Mouse (Mus musculus) spleen, postnatal 4 days (tissue): ENCODE measurements around the gene Ip6k3.

Source experiments
- DNase-seq, 2 experiments: peaks; one replicate each; pipeline ENCODE4 v3.0.0; 2022; ENCODE audit warnings: low spot score in 2 of 2

Ip6k3 gene

DNA sequence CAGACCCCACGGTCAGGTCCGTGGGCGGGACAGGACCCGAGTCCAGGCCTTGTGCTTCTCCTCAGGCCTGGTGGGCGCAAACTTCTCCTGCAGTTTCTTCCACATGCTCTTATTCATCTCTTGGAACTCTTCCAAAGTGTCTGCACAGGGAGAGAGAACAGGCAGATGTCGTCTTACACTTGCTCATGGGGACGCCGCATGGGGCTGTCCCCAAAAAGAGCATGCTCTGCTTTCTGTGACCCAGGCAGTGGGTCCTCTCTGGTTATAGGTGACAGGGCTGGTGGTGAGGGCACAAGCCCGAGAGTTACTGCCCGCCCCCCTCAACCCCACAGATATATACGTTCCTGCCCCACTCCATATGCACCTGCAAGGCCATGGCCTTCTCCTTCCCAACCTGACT is 44.9 kb downstream of the Ip6k3 start:
- no peak for DNase-seq

DNA sequence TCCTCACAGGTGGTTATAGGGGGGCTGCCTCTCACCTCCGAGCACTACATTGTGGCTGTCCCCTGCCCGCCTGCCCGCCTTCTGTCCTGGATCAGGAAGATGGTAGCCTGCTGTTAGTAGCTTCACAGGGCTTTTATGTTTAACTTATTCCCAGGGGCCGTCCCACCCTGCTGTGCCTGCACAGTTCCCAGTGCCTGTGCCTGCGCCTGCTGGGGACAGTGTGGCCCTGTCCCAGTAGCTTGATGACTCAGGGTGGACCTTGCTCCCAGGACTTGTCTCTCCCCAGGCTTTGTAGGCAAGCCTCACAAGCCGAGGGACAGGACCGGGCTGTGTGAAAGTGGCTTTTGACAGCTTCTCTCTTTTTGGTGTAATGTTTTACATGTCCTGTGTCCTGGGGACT is 45.8 kb downstream of the Ip6k3 start:
- DNase-seq, result no peak

DNA sequence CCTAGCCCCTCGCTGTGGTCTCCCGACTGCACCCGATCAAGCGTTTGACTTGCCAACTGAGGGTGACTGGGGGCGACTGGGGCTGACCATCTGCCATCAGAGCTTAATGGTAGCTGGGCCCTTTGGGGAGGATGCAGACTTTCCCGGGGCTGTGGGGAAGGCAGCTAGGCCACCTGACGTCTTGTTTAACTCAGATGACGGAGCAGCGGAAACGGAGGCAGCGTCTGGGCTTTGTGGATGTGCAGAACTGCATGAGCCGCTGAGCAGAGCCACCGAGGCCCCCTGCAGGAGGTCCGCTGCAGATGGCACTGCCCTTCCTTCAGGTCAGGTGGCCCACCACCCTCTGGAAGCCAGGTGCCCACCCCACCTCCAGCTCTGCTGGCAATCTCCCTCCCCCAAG is 46.3 kb downstream of the Ip6k3 start:
- DNase-seq, result no peak

DNA sequence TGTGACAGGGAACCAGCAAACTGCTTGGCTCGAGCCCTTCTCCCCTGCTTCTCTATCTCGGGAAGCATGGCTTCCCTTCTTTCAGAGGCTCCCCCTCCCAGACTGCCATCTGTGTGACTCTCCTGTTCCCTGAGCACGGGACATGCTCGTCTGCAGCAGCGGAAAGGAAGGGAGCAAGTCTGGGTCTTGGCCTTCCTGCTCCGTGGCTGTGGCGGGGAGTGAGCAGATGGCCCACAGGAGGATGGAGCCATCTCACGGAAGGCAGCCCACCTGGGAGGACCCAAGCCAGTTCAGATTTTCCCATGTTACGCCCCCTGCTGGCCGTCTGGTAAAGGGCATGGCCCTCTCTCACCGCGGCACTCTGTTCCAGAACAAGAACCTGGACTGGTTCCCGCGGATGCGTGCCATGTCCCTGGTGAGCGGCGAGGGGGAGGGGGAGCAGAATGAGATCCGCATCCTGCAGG is 47.0 kb downstream of the Ip6k3 start:
- DNase-seq, result peak; percentile 31 to 77

DNA sequence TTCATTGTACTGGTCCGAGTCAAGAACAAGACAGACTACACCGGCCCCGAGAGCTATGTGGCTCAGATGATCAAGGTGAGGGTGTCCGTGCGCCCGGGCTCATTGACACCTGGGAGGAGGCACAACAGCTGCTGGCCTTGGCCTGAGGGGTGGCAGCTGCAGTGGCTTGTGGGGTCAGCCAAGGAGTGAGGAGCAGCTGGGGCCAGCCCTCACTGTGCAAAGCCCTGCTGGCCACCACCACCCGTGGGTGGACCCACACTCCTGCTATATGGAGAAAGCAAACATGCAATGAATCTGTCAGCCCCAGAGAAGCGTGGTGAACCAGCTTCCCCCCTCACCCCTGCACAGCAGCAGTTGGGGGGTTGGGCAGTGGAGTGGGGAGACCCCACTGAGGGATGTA is 47.6 kb downstream of the Ip6k3 start:
- no peak for DNase-seq

DNA sequence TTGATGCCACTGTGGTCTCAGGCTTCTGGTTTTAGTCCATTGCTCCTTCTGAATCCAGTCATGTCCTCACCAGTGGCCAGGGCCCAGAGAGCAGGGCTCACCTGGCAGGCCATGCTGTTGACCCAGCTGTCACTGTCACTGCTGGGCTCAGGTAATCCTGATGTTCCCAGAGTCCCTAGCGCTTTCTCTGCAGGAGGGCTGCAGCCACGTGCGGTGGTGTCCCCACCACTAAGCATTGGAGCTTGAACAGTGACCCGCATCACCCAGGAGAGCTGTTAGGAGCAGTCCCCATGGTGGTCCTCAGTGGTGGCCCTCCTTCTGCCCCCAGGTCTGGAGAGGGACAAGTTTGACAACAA is 48.1 kb downstream of the Ip6k3 start:
- DNase-seq, result no peak

DNA sequence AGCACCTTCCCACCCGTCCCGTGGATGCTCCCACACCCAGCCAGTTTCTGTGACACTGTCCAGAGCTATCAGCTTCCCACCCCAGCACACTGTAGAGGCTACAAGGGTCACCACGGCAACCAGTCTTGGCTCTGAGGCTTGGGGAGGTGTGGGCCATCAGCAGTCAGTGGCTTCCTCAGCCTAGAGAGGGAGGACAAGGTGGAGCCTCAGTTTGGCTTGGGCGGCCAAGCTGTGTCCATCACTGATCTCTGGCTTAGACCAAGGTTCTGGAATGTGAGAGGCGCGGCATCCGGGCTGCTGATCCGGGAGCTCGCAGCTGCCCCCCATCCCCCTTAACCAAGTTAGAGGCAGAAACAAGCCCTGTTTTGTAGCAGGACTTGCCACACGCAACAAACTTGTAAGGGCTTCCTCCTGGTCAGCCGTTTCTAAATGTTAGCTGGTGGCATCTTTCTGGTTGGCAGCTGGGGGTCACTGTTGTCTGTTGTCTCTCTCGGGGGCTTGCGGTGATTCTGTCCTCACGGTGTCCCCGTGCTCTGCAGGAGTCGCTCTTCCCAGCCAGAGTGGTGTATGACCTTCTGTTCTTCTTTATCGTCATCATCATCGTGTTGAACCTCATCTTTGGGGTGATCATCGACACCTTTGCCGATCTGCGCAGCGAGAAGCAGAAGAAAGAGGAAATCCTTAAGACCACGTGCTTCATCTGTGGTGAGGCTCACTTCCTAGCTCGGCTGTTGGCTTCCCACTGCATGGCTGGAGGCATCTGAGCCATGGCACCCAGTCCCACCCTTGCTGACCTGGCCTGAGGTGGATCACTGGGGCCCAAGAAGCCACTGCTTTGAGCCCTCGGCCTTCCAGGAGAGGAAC is 48.7 kb downstream of the Ip6k3 start:
- DNase-seq, result no peak

DNA sequence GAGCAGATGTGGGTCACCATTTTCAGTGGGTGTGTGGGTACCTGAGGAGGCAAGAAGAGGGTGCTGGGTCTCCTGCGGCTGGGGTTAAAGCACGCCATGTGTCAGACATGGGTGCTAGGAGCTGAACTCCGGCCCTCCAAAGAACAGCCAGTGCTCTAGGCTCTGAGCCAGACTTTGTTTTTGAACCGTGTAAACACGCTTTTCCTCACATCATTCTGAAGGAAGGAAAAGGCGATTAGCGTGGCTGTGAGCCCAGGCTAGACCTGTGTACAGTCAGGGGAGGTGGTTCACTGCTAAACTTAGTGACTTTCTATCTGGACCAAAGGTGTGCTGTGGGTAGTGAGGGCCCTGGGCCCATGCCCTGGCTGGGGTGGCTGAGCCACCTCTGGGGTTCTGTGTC is 57.5 kb downstream of the Ip6k3 start:
- DNase-seq, result no peak

DNA sequence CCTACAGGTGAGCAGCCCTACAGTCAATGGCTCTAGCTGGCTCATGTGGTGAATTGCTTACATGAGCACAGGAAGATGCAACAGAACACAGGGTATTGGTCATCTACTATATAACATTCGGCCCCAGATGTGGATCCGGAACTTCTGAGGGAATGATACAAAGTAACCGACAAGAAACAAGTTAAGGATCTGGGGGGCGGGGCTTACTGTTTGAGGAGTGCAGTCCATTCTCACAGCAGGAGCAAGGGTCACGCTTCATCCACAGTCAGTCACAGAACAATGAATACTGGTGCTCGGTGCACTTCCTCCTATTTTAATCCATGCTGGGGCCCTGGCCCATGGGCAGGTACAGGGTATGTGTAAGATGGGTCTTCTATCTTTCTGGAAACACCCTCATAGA is 59.7 kb downstream of the Ip6k3 start:
- no peak for DNase-seq

DNA sequence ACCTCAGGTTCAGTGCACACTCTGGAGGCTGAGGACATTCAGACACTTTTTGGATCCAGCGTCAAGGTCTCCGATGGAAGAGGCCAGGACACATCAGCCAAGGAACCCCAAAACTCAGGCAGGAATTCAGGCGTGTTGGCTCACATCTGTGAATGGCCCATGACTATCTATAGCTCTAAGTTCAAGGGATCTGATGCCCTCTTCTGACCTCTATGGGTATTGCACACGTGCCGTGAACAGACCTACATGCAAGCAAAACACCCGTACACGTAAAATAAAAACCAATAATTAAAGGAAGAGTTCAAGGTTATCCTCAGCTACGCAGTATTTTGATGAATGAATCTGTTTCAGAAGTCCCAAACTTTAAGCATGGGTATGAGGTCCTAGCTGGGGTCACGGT is 60.9 kb downstream of the Ip6k3 start:
- DNase-seq, result no peak

DNA sequence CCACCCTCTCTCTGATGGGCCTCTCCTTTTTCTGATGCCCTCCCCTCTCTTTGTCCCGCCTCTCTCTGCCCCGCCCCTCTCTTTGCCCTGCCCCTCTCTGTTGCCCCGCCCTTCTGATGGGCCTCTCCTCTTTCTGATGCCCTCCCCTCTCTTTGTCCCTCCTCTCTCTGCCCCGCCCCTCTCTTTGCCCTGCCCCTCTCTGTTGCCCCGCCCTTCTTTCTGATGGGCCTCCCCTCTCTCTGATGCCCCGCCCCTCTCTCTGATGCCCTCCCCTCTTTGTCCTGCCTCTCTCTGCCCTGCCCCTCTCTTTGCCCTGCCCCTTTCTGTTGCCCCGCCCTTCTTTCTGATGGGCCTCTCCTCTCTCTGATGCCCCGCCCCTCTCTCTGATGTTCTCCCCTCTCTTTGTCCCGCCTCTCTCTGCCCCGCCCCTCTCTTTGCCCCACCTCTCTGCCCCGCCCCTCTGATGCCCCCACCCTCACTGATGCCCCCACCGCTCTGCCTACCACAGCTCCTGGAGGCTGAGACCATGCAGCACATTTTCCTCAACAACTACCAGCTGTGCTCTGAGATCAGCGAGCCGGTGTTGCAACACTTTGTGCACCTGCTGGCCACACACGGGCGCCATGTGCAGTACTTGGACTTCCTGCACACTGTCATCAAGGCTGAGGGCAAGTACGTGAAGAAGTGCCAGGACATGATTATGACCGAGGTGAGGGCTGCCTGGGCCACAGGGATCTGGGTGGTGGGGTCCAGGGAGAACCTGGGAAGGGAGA is 61.7 kb downstream of the Ip6k3 start:
- DNase-seq, result no peak

DNA sequence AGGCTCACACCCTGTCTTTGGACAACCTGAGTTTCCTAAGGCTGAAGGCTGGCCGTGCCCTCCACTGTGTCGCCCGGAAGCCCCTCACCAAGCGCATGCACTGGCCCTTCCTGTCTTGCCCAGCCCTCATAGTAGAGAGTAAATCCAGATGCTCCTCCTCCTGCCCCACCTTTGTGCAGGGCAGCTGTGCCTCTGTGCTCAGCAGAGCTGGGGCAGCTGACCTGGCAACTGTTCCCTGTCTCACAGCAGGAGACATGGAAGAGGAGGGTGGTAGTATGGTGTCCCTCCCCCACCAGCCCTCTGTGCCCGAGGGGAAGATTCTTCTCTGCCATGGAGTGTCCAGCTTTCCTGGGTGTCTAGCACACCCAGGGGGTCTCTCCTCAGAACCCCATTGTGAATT is 65.9 kb downstream of the Ip6k3 start:
- DNase-seq, result no peak

DNA sequence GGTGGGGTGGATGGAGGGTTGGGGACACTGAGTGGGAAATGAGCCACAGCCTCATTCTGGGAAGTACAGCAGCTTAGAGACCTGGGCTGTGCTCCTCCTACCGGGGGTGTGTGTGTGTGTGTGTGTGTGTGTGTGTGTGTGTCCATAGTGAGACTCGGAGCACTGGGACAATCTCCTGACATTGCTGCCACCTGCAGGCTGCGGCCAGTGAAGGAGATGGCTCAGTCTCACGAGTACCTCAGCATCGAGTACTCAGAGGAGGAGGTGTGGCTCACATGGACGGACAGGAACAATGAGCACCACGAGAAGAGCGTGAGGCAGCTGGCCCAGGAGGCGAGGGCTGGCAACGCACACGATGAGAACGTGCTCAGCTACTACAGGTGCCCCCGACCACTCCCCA is 71.9 kb downstream of the Ip6k3 start:
- DNase-seq, result no peak
